Mouse (Mus musculus): Measurements from ENCODE around the gene Cnot3.
"Not testable (repeated sequence)": the region's sequence is repeated elsewhere in the genome, so short reads cannot be mapped to it uniquely, and the experiment has no call there.

The Cnot3 gene

GRCm38 (mm10) chr7:3698471-3698870, 53.4 kb downstream of the Cnot3 start:
- no peak for DNase-seq (ENCODE audit: low spot score in 2 of 2)

GRCm38 (mm10) chr7:3703148-3703878, 58.2 kb downstream of the Cnot3 start:
- no peak for DNase-seq (ENCODE audit: low spot score in 2 of 2)

- peak; percentile 96 to 98 for DNase-seq (ENCODE audit: low spot score in 2 of 2)
These were observed 58.9 kb downstream of the Cnot3 start, which contains the start of gene Rps9 for GRCm38 (mm10) chr7:3703879-3704441. Gene Rps9 (plus strand): TSS chr7:3703993.

GRCm38 (mm10) chr7:3704475-3704874, 59.4 kb downstream of the Cnot3 start:
- DNase-seq (ENCODE audit: low spot score in 2 of 2) = no peak

- not testable (repeated sequence) for DNase-seq (ENCODE audit: low spot score in 2 of 2)
These were observed 60.4 kb downstream of the Cnot3 start for GRCm38 (mm10) chr7:3705461-3705860.

- no peak for DNase-seq (ENCODE audit: low spot score in 2 of 2)
These were observed 60.8 kb downstream of the Cnot3 start for GRCm38 (mm10) chr7:3705911-3706310.

- DNase-seq (ENCODE audit: low spot score in 2 of 2) = no peak
These were observed 61.4 kb downstream of the Cnot3 start for GRCm38 (mm10) chr7:3706343-3706934.

GRCm38 (mm10) chr7:3707027-3707426, 62.0 kb downstream of the Cnot3 start:
- no peak for DNase-seq (ENCODE audit: low spot score in 2 of 2)

GRCm38 (mm10) chr7:3707568-3708413, 62.7 kb downstream of the Cnot3 start:
- DNase-seq (ENCODE audit: low spot score in 2 of 2) = no peak

GRCm38 (mm10) chr7:3708447-3708980, 63.4 kb downstream of the Cnot3 start:
- DNase-seq (ENCODE audit: low spot score in 2 of 2) = not testable (repeated sequence)

- DNase-seq (ENCODE audit: low spot score in 2 of 2) = no peak
These were observed 63.9 kb downstream of the Cnot3 start for GRCm38 (mm10) chr7:3709000-3709399.

Data from spleen, postnatal 4 days (tissue).